In the genomic region with DNA sequence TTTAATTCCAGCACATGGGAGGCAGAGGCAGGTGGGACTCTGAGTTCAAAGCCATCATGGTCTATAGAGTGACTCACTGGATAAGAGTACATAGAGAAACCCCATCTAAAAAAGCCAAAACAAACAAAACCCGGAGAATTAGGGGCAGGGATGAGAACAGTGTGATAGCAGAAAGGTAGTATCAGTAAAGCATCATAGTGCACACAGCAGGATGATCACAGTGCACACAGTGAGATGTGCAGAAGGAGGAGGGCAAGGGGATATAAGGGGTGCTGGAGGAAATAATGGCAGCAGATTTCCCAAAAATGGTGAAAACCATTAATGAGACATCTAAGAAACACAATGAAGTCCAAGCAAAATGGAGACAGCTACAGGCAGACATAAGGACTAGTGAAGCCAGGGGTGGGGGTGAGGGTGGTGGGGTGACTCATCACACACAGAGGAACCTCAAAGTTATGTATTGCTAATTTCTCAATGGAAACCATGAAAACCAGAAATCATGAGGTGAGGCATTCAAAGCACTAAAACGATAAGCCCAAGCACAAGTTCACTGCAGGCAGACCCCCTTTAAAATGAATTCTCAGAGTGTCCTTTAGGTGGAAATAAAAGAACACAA, we compare ENCODE assay signal across 17 mouse cellular contexts. TPM values are rescaled to one million over a fixed set of nuclear protein-coding genes. Genes with fewer than 3 reads are reported as not detected.
DNase-seq lines count a peak whose midpoint lies in the region; ATAC-seq and TF ChIP-seq lines count a peak whose summit lies in the region.
"Not testable (repeated sequence)": the region's sequence is repeated elsewhere in the genome, so short reads cannot be mapped to it uniquely, and the experiment has no call there.
"Had no signal": no experiment of that assay in that cellular context is flagged by ENCODE, and none has a peak within 500 bp of the region (broad histone marks: within the 10 kb centered on the region; RNA-seq: fewer than 3 reads in every experiment).

No protein-coding gene starts in this region.

- peak; percentile 12 for DNase-seq in CH12.LX (ENCODE audit: extremely low read depth)
- DNase-seq in embryonic facial prominence, embryonic 14.5 days (ENCODE audit: low spot score) = not testable (repeated sequence)

- H3K4me1 ChIP-seq in CH12.LX (ENCODE audit: control insufficient read depth in 1 of 2, insufficient read depth in 2 of 2) = peaks cover 0 to 11% of the 10 kb centered on the region in 2 experiments; a peak in 2 of 4 replicates
- H3K4me1 ChIP-seq in embryonic facial prominence, embryonic 14.5 days (ENCODE audit: control insufficient read depth, insufficient read depth, low read length); heart, embryonic 13.5 days; intestine, embryonic 15.5 days (replicated peaks); kidney, embryonic 15.5 days; limb, embryonic 13.5 days: not testable (repeated sequence)

- not testable (repeated sequence) for H3K4me3 ChIP-seq in CH12.LX (replicated peaks in 1 of 3; ENCODE audit: low read depth in 2 of 3, low read length in 2 of 3, poor library complexity in 1 of 3); embryonic facial prominence, embryonic 14.5 days (ENCODE audit: low read depth, low read length); intestine, embryonic 15.5 days (replicated peaks); limb, embryonic 13.5 days
- peak overlapping the region; percentile 4; the same call in 1 of the 2 replicates for H3K4me3 ChIP-seq in heart, embryonic 13.5 days
- H3K4me3 ChIP-seq in kidney, embryonic 15.5 days (replicated peaks) = peak overlapping the region; percentile 36

- 63% methylated on average over 2 of the region's 2 CpGs for WGBS in embryonic facial prominence, embryonic 14.5 days
- 59% methylated on average over 2 of the region's 2 CpGs for WGBS in heart, embryonic 13.5 days
- WGBS in intestine, embryonic 15.5 days = 63% methylated on average over 2 of the region's 2 CpGs
- WGBS in kidney, embryonic 15.5 days = 54% methylated on average over 2 of the region's 2 CpGs
- WGBS in limb, embryonic 13.5 days = 65% methylated on average over 2 of the region's 2 CpGs

- in situ Hi-C loops in CH12.LX (cut with MboI; ENCODE audit: low pct_ligation_motif_present, low pct_unique_long_range_greater_than_20kb, low sequenced_read_pairs) = not testable (repeated sequence)

- not testable (repeated sequence) for TF ChIP-seq CTCF in CH12.LX (conservative IDR thresholded peaks at IDR 0.05 in 1 of 2, IDR thresholded peaks at IDR 0.05 in 1 of 2; ENCODE audit: low read depth in 2 of 2, low read length in 2 of 2)

- TF ChIP-seq POLR2A in CH12.LX (IDR thresholded peaks at IDR 0.05; ENCODE audit: low read depth, low read length) = not testable (repeated sequence)

- not testable (repeated sequence) for ATAC-seq in embryonic facial prominence, embryonic 14.5 days (ENCODE audit: low read depth); heart, embryonic 13.5 days (ENCODE audit: extremely low read depth, insufficient number of reproducible peaks, low FRiP score, low TSS enrichment); limb, embryonic 13.5 days (ENCODE audit: low FRiP score, low read depth)
- peak; percentile 71 for ATAC-seq in intestine, embryonic 15.5 days
- ATAC-seq in kidney, embryonic 15.5 days (replicated peaks; ENCODE audit: low FRiP score) = peak; percentile 81

- not testable (repeated sequence) for TF ChIP-seq RAD21 in CH12.LX (IDR thresholded peaks at IDR 0.05; ENCODE audit: low read depth, low read length)

- H3K9ac ChIP-seq in CH12.LX (ENCODE audit: insufficient read depth, low read depth); embryonic facial prominence, embryonic 14.5 days (ENCODE audit: low read depth, low read length); heart, embryonic 13.5 days; intestine, embryonic 15.5 days; kidney, embryonic 15.5 days; limb, embryonic 13.5 days: not testable (repeated sequence)

- not testable (repeated sequence) for H3K36me3 ChIP-seq in CH12.LX (replicated peaks in 1 of 2; ENCODE audit: control insufficient read depth in 1 of 2, insufficient read depth in 1 of 2, low read length in 1 of 2); embryonic facial prominence, embryonic 14.5 days (ENCODE audit: control insufficient read depth, insufficient read depth, low read length); heart, embryonic 13.5 days; intestine, embryonic 15.5 days; kidney, embryonic 15.5 days; limb, embryonic 13.5 days

- not testable (repeated sequence) for H3K9me3 ChIP-seq in CH12.LX (replicated peaks; ENCODE audit: low read length); embryonic facial prominence, embryonic 14.5 days (ENCODE audit: control insufficient read depth, low read length); heart, embryonic 13.5 days; intestine, embryonic 15.5 days; kidney, embryonic 15.5 days (replicated peaks); limb, embryonic 13.5 days

- not testable (repeated sequence) for H3K27ac ChIP-seq in CH12.LX (ENCODE audit: insufficient read depth, low read depth); embryonic facial prominence, embryonic 14.5 days (replicated peaks; ENCODE audit: low read depth, low read length); heart, embryonic 13.5 days (replicated peaks); intestine, embryonic 15.5 days; kidney, embryonic 15.5 days; limb, embryonic 13.5 days

- H3K27me3 ChIP-seq in CH12.LX (replicated peaks); embryonic facial prominence, embryonic 14.5 days (replicated peaks; ENCODE audit: control insufficient read depth, insufficient read depth, low read length); heart, embryonic 13.5 days (replicated peaks); intestine, embryonic 15.5 days (replicated peaks); kidney, embryonic 15.5 days; limb, embryonic 13.5 days: not testable (repeated sequence)

- TF ChIP-seq EP300 in CH12.LX (IDR thresholded peaks at IDR 0.05; ENCODE audit: low read length) = not testable (repeated sequence)

- dilution Hi-C loops in CH12.LX (cut with MboI; ENCODE audit: extremely low pct_ligation_motif_present, extremely low pct_unique_long_range_greater_than_20kb, low sequenced_read_pairs) = not testable (repeated sequence)

- H3K79me2 ChIP-seq in CH12.LX (replicated peaks; ENCODE audit: control insufficient read depth, extremely low read depth, insufficient read depth, poor library complexity, severe bottlenecking) = not testable (repeated sequence)

- H3K4me2 ChIP-seq in CH12.LX (ENCODE audit: insufficient read depth, low read depth, poor library complexity, severe bottlenecking) = peak overlapping the region; percentile 91
- H3K4me2 ChIP-seq in embryonic facial prominence, embryonic 14.5 days (ENCODE audit: low read depth, low read length) = peak overlapping the region; percentile 43; the same call in 1 of the 2 replicates
- H3K4me2 ChIP-seq in heart, embryonic 13.5 days = peak overlapping the region; percentile 54
- peak overlapping the region; percentile 47; the same call in 1 of the 2 replicates for H3K4me2 ChIP-seq in intestine, embryonic 15.5 days (replicated peaks)
- peak overlapping the region; percentile 58 for H3K4me2 ChIP-seq in kidney, embryonic 15.5 days
- peak overlapping the region; percentile 43 for H3K4me2 ChIP-seq in limb, embryonic 13.5 days (replicated peaks)

RNA-seq across cellular contexts. Expression of gene Slc7a15, which starts 27.5 kb away (rescaled TPM):
- total RNA-seq in CH12.LX (2012; rRNA removed) = not detected in 2 replicates
- total RNA-seq in CH12.LX (2014; rRNA removed) = not detected in 2 replicates
- not detected in 2 replicates for polyA plus RNA-seq in CH12.LX (2012; ENCODE audit: insufficient read length, low read depth)
- not detected in 2 replicates for polyA plus RNA-seq in embryonic facial prominence, embryonic 14.5 days (2014; fragmentation: Nextera tagmentation; extraction: Ambion mirVana)
- not detected in 2 replicates for polyA plus RNA-seq in heart, embryonic 13.5 days (2015; fragmentation: Nextera tagmentation; extraction: Ambion mirVana)
- polyA plus RNA-seq in intestine, embryonic 15.5 days (2015; fragmentation: Nextera tagmentation; extraction: Ambion mirVana) = 0.14 and 0.19 TPM in 2 replicates
- not detected in 2 replicates for polyA plus RNA-seq in kidney, embryonic 15.5 days (2015; fragmentation: Nextera tagmentation; extraction: Ambion mirVana)
- not detected in 2 replicates for polyA plus RNA-seq in limb, embryonic 13.5 days (2015; fragmentation: Nextera tagmentation; extraction: Ambion mirVana)
- total RNA-seq: adrenal gland, adult 2 months; adrenal gland, postnatal 25 days; forebrain, postnatal 0 days; gastrocnemius, adult 18-20 months; gastrocnemius, postnatal 14 days; heart, adult 8-10 months; heart, postnatal 25 days had no signal
- polyA plus RNA-seq: adrenal gland, adult 2 months; forebrain, embryonic 13.5 days; forebrain, postnatal 0 days; heart, embryonic 16.5 days; hindbrain, embryonic 10.5 days; hindbrain, embryonic 14.5 days had no signal
